Mouse (Mus musculus) MEL (cell line): ENCODE results near the gene Mindy4b-ps.

Experiments
- ETS1 ChIP-seq: IDR thresholded peaks from 2 replicates; pipeline ENCODE4 v1.6.1; 2012; ENCODE audit warnings: low read depth, mild to moderate bottlenecking, inconsistent platforms, low read length, improper control_type of control experiment, moderate library complexity
- POLR2A ChIP-seq, 2 experiments: IDR thresholded peaks; 2 replicates each; pipeline ENCODE4 v1.6.1; 2011 to 2012; ENCODE audit warnings: low read length in 2 of 2, mild to moderate bottlenecking in 2 of 2, control low read depth in 1 of 2, improper control_type of control experiment in 1 of 2, low read depth in 1 of 2, moderate library complexity in 1 of 2; ENCODE audit not compliant: control insufficient read depth in 1 of 2, insufficient read depth in 1 of 2, poor library complexity in 1 of 2
- SIN3A ChIP-seq: IDR thresholded peaks from 2 replicates; pipeline ENCODE4 v1.6.1; 2012; ENCODE audit warnings: low read length, improper control_type of control experiment, inconsistent platforms

- no peak for TF ChIP-seq ETS1
- no peak for TF ChIP-seq POLR2A (IDR thresholded peaks at IDR 0.05; ENCODE audit: control insufficient read depth in 1 of 2, insufficient read depth in 1 of 2, low read depth in 1 of 2, low read length in 2 of 2, poor library complexity in 1 of 2)
- no peak for TF ChIP-seq SIN3A
These were observed 40.9 kb upstream of the Mindy4b-ps start for GRCm38 (mm10) chr3:58862976-58863375.
